In genomic region chr9:108073141-108073930, GRCm38 (mm10) we compare ENCODE assay signal across 13 mouse cellular contexts. TPM values are rescaled to one million over a fixed set of nuclear protein-coding genes. Genes with fewer than 3 reads are reported as not detected.
DNase-seq lines count a peak whose midpoint lies in the region; ATAC-seq and TF ChIP-seq lines count a peak whose summit lies in the region.
"Had no signal": no experiment of that assay in that cellular context is flagged by ENCODE, and none has a peak within 500 bp of the region (broad histone marks: within the 10 kb centered on the region; RNA-seq: fewer than 3 reads in every experiment).

No protein-coding gene starts in this region.

- no peak overlapping the region; the same call in 1 of the 2 replicates for H3K27ac ChIP-seq in forebrain, embryonic 13.5 days
- H3K27ac ChIP-seq in forebrain, embryonic 12.5 days: no peak overlapping the region
- no peak overlapping the region for H3K27ac ChIP-seq in hindbrain, postnatal 0 days
- H3K27ac ChIP-seq in hindbrain, embryonic 14.5 days: no peak overlapping the region
- no peak overlapping the region for H3K27ac ChIP-seq in midbrain, embryonic 14.5 days (replicated peaks; ENCODE audit: low read depth, low read length)
- no peak overlapping the region for H3K27ac ChIP-seq in midbrain, embryonic 16.5 days (ENCODE audit: low read length)
- H3K27ac ChIP-seq in thymus, adult 2 months (ENCODE audit: control insufficient read depth, insufficient read depth, low read length): no peak overlapping the region
- H3K27ac ChIP-seq: embryonic facial prominence, embryonic 15.5 days had no signal

- H3K4me2 ChIP-seq in forebrain, embryonic 13.5 days: no peak overlapping the region
- no peak overlapping the region for H3K4me2 ChIP-seq in forebrain, embryonic 12.5 days
- H3K4me2 ChIP-seq in hindbrain, postnatal 0 days (ENCODE audit: low read depth, low read length): no peak overlapping the region
- H3K4me2 ChIP-seq in hindbrain, embryonic 14.5 days (replicated peaks): no peak overlapping the region
- H3K4me2 ChIP-seq in midbrain, embryonic 14.5 days (ENCODE audit: low read length): no peak overlapping the region
- no peak overlapping the region for H3K4me2 ChIP-seq in midbrain, embryonic 16.5 days (ENCODE audit: low read length)
- H3K4me2 ChIP-seq: embryonic facial prominence, embryonic 15.5 days had no signal

- no peak overlapping the region for H3K4me3 ChIP-seq in forebrain, embryonic 13.5 days
- no peak overlapping the region for H3K4me3 ChIP-seq in forebrain, embryonic 12.5 days (replicated peaks)
- no peak overlapping the region for H3K4me3 ChIP-seq in hindbrain, postnatal 0 days (ENCODE audit: low read length)
- H3K4me3 ChIP-seq in hindbrain, embryonic 14.5 days (replicated peaks; ENCODE audit: low read length): no peak overlapping the region
- H3K4me3 ChIP-seq in midbrain, embryonic 14.5 days (replicated peaks; ENCODE audit: low read depth, low read length): no peak overlapping the region
- H3K4me3 ChIP-seq in midbrain, embryonic 16.5 days (ENCODE audit: low read depth, low read length): no peak overlapping the region
- H3K4me3 ChIP-seq in thymus, adult 2 months (ENCODE audit: control insufficient read depth, insufficient read depth, low read length): no peak overlapping the region
- H3K4me3 ChIP-seq: embryonic facial prominence, embryonic 15.5 days had no signal

- H3K9me3 ChIP-seq in forebrain, embryonic 13.5 days (replicated peaks): no peaks in the 10 kb centered on the region
- no peaks in the 10 kb centered on the region for H3K9me3 ChIP-seq in forebrain, embryonic 12.5 days
- H3K9me3 ChIP-seq in hindbrain, postnatal 0 days (ENCODE audit: low read length): no peaks in the 10 kb centered on the region
- no peaks in the 10 kb centered on the region for H3K9me3 ChIP-seq in hindbrain, embryonic 14.5 days (ENCODE audit: control insufficient read depth, low read length)
- H3K9me3 ChIP-seq in midbrain, embryonic 14.5 days (ENCODE audit: control insufficient read depth, low read length): no peaks in the 10 kb centered on the region
- no peaks in the 10 kb centered on the region for H3K9me3 ChIP-seq in midbrain, embryonic 16.5 days (replicated peaks; ENCODE audit: control insufficient read depth, low read length, poor library complexity, severe bottlenecking)
- H3K9me3 ChIP-seq: embryonic facial prominence, embryonic 15.5 days had no signal

- H3K36me3 ChIP-seq in forebrain, embryonic 13.5 days (ENCODE audit: poor library complexity, severe bottlenecking): peaks cover 39% of the 10 kb centered on the region
- peaks cover 22% of the 10 kb centered on the region for H3K36me3 ChIP-seq in forebrain, embryonic 12.5 days (replicated peaks)
- H3K36me3 ChIP-seq in hindbrain, postnatal 0 days (ENCODE audit: insufficient read depth, low read length): peaks cover 19% of the 10 kb centered on the region
- H3K36me3 ChIP-seq in hindbrain, embryonic 14.5 days (replicated peaks; ENCODE audit: control insufficient read depth, insufficient read depth): peaks cover 48% of the 10 kb centered on the region
- peaks cover 34% of the 10 kb centered on the region for H3K36me3 ChIP-seq in midbrain, embryonic 14.5 days (ENCODE audit: control insufficient read depth, insufficient read depth, low read length)
- peaks cover 13% of the 10 kb centered on the region for H3K36me3 ChIP-seq in midbrain, embryonic 16.5 days (ENCODE audit: control insufficient read depth, insufficient read depth, low read length)
- H3K36me3 ChIP-seq in thymus, adult 2 months (ENCODE audit: control insufficient read depth, insufficient read depth, low read length): peaks cover 6% of the 10 kb centered on the region; the same call in 1 of the 2 replicates

- TF ChIP-seq CTCF in hindbrain, postnatal 0 days (IDR thresholded peaks at IDR 0.05; ENCODE audit: low read depth): no peak
- TF ChIP-seq CTCF in thymus, adult 2 months (IDR thresholded peaks at IDR 0.05; ENCODE audit: borderline replicate concordance, control insufficient read depth, extremely low read depth, insufficient read depth, low read length, poor library complexity): no peak

- peaks cover 7% of the 10 kb centered on the region for H3K4me1 ChIP-seq in forebrain, embryonic 13.5 days
- H3K4me1 ChIP-seq in forebrain, embryonic 12.5 days: peaks cover 7% of the 10 kb centered on the region
- H3K4me1 ChIP-seq in hindbrain, postnatal 0 days (ENCODE audit: insufficient read depth, low read length): peaks cover 8% of the 10 kb centered on the region
- peaks cover 8% of the 10 kb centered on the region for H3K4me1 ChIP-seq in hindbrain, embryonic 14.5 days (replicated peaks; ENCODE audit: control insufficient read depth, insufficient read depth, low read length)
- peaks cover 6% of the 10 kb centered on the region for H3K4me1 ChIP-seq in midbrain, embryonic 14.5 days (ENCODE audit: control insufficient read depth, insufficient read depth, low read length)
- H3K4me1 ChIP-seq in midbrain, embryonic 16.5 days (ENCODE audit: control insufficient read depth, insufficient read depth, low read length): peaks cover 8% of the 10 kb centered on the region
- H3K4me1 ChIP-seq in thymus, adult 2 months (replicated peaks; ENCODE audit: control insufficient read depth, insufficient read depth, low read length): peaks cover 6% of the 10 kb centered on the region

- DNase-seq in hindbrain, postnatal 0 days (ENCODE audit: low spot score): no peak
- DNase-seq in hindbrain, embryonic 14.5 days (ENCODE audit: low spot score): no peak
- no peak for DNase-seq in midbrain, embryonic 14.5 days
- peak; percentile 83 for DNase-seq in skeletal muscle tissue, adult 2 months (ENCODE audit: low read depth, low spot score)
- DNase-seq in thymus, adult 2 months: no peak
- DNase-seq: kidney, adult 2 months; lung, adult 18-20 months had no signal

- H3K9ac ChIP-seq in forebrain, embryonic 13.5 days: 0 out of 2 replicates have a peak overlapping the region, but pooled peaks have one; percentile 23
- H3K9ac ChIP-seq in forebrain, embryonic 12.5 days: no peak overlapping the region
- H3K9ac ChIP-seq in hindbrain, postnatal 0 days (replicated peaks; ENCODE audit: low read length): 0 out of 2 replicates have a peak overlapping the region, but pooled peaks have one; percentile 28
- H3K9ac ChIP-seq in hindbrain, embryonic 14.5 days: no peak overlapping the region
- H3K9ac ChIP-seq in midbrain, embryonic 14.5 days (replicated peaks; ENCODE audit: low read length): 0 out of 2 replicates have a peak overlapping the region, but pooled peaks have one; percentile 16
- no peak overlapping the region for H3K9ac ChIP-seq in midbrain, embryonic 16.5 days (ENCODE audit: low read depth, low read length)
- H3K9ac ChIP-seq: embryonic facial prominence, embryonic 15.5 days had no signal

- ATAC-seq in forebrain, embryonic 13.5 days: no peak
- ATAC-seq in forebrain, embryonic 12.5 days (ENCODE audit: low FRiP score): no peak
- ATAC-seq in hindbrain, postnatal 0 days: no peak
- ATAC-seq in hindbrain, embryonic 14.5 days (ENCODE audit: low FRiP score): no peak
- ATAC-seq in midbrain, embryonic 14.5 days (ENCODE audit: low FRiP score, low TSS enrichment): no peak
- ATAC-seq in midbrain, embryonic 16.5 days: no peak

- no peaks in the 10 kb centered on the region for H3K27me3 ChIP-seq in forebrain, embryonic 13.5 days
- no peaks in the 10 kb centered on the region for H3K27me3 ChIP-seq in forebrain, embryonic 12.5 days
- H3K27me3 ChIP-seq in hindbrain, postnatal 0 days (ENCODE audit: insufficient read depth, low read length): no peaks in the 10 kb centered on the region
- no peaks in the 10 kb centered on the region for H3K27me3 ChIP-seq in hindbrain, embryonic 14.5 days (ENCODE audit: control insufficient read depth, insufficient read depth, low read length)
- H3K27me3 ChIP-seq in midbrain, embryonic 14.5 days (ENCODE audit: control insufficient read depth, insufficient read depth, low read length): no peaks in the 10 kb centered on the region
- no peaks in the 10 kb centered on the region for H3K27me3 ChIP-seq in midbrain, embryonic 16.5 days (ENCODE audit: control insufficient read depth, insufficient read depth, low read depth, low read length)
- no peaks in the 10 kb centered on the region for H3K27me3 ChIP-seq in thymus, adult 2 months (ENCODE audit: control insufficient read depth, insufficient read depth, low read length)
- H3K27me3 ChIP-seq: embryonic facial prominence, embryonic 15.5 days had no signal

- no peak for TF ChIP-seq POLR2A in thymus, adult 2 months (IDR thresholded peaks at IDR 0.05; ENCODE audit: control insufficient read depth, extremely low read depth, insufficient read depth, low read length, poor library complexity)

- 60% methylated on average over 7 of the region's 7 CpGs for WGBS in forebrain, embryonic 13.5 days
- 68% methylated on average over 7 of the region's 7 CpGs for WGBS in forebrain, embryonic 12.5 days
- WGBS in hindbrain, postnatal 0 days: 63% methylated on average over 7 of the region's 7 CpGs
- WGBS in hindbrain, embryonic 14.5 days: 66% methylated on average over 7 of the region's 7 CpGs
- 68% methylated on average over 7 of the region's 7 CpGs for WGBS in midbrain, embryonic 14.5 days
- WGBS in midbrain, embryonic 16.5 days: 55% methylated on average over 7 of the region's 7 CpGs
- 90% methylated on average over 7 of the region's 7 CpGs for WGBS in thymus, adult 2 months

RNA-seq across cellular contexts. Expression of gene Mst1, which starts 6.9 kb away (rescaled TPM):
- polyA plus RNA-seq in forebrain, embryonic 13.5 days (2015; fragmentation: Nextera tagmentation; extraction: Ambion mirVana): not detected in 2 replicates
- polyA plus RNA-seq in forebrain, embryonic 12.5 days (2016; fragmentation: Nextera tagmentation; extraction: Ambion mirVana): 0.27 and 0.41 TPM in 2 replicates
- 0.29 TPM in 1 of 2 replicates, not detected in the other for total RNA-seq in hindbrain, postnatal 0 days (2014; rRNA removed)
- polyA plus RNA-seq in hindbrain, postnatal 0 days (2015; fragmentation: Nextera tagmentation; extraction: Ambion mirVana): not detected in 2 replicates
- polyA plus RNA-seq in hindbrain, embryonic 14.5 days (2014; fragmentation: Nextera tagmentation; extraction: Ambion mirVana): not detected in 2 replicates
- not detected in 2 replicates for polyA plus RNA-seq in midbrain, embryonic 14.5 days (2014; fragmentation: Nextera tagmentation; extraction: Ambion mirVana)
- polyA plus RNA-seq in midbrain, embryonic 16.5 days (2015; fragmentation: Nextera tagmentation; extraction: Ambion mirVana): 0.09 TPM in 1 of 2 replicates, not detected in the other
- 3.3 and 3.5 TPM in 2 replicates for polyA plus RNA-seq in thymus, adult 2 months (2012; rRNA removed)
- total RNA-seq: layer of hippocampus, postnatal 25 days; monocyte, adult 5-6 weeks had no signal

RNA-seq across cellular contexts. Expression of gene Rnf123, which starts 9.8 kb away (rescaled TPM):
- polyA plus RNA-seq in forebrain, embryonic 13.5 days (2015; fragmentation: Nextera tagmentation; extraction: Ambion mirVana): 32.6 and 39.5 TPM in 2 replicates
- 36.9 and 41.2 TPM in 2 replicates for polyA plus RNA-seq in forebrain, embryonic 12.5 days (2016; fragmentation: Nextera tagmentation; extraction: Ambion mirVana)
- 59.0 and 60.4 TPM in 2 replicates for total RNA-seq in hindbrain, postnatal 0 days (2014; rRNA removed)
- 41.8 and 43.8 TPM in 2 replicates for polyA plus RNA-seq in hindbrain, postnatal 0 days (2015; fragmentation: Nextera tagmentation; extraction: Ambion mirVana)
- 49.9 and 50.9 TPM in 2 replicates for polyA plus RNA-seq in hindbrain, embryonic 14.5 days (2014; fragmentation: Nextera tagmentation; extraction: Ambion mirVana)
- polyA plus RNA-seq in midbrain, embryonic 14.5 days (2014; fragmentation: Nextera tagmentation; extraction: Ambion mirVana): 54.8 and 56.2 TPM in 2 replicates
- polyA plus RNA-seq in midbrain, embryonic 16.5 days (2015; fragmentation: Nextera tagmentation; extraction: Ambion mirVana): 53.4 and 53.9 TPM in 2 replicates
- polyA plus RNA-seq in thymus, adult 2 months (2012; rRNA removed): 221 and 246 TPM in 2 replicates

RNA-seq across cellular contexts. Expression of gene Amigo3, which starts 20.4 kb away (rescaled TPM):
- polyA plus RNA-seq in forebrain, embryonic 13.5 days (2015; fragmentation: Nextera tagmentation; extraction: Ambion mirVana): 2.1 and 3.0 TPM in 2 replicates
- polyA plus RNA-seq in forebrain, embryonic 12.5 days (2016; fragmentation: Nextera tagmentation; extraction: Ambion mirVana): 3.6 and 3.8 TPM in 2 replicates
- 4.8 and 6.1 TPM in 2 replicates for total RNA-seq in hindbrain, postnatal 0 days (2014; rRNA removed)
- 1.8 and 2.1 TPM in 2 replicates for polyA plus RNA-seq in hindbrain, postnatal 0 days (2015; fragmentation: Nextera tagmentation; extraction: Ambion mirVana)
- 2.4 and 2.9 TPM in 2 replicates for polyA plus RNA-seq in hindbrain, embryonic 14.5 days (2014; fragmentation: Nextera tagmentation; extraction: Ambion mirVana)
- polyA plus RNA-seq in midbrain, embryonic 14.5 days (2014; fragmentation: Nextera tagmentation; extraction: Ambion mirVana): 2.4 and 3.5 TPM in 2 replicates
- polyA plus RNA-seq in midbrain, embryonic 16.5 days (2015; fragmentation: Nextera tagmentation; extraction: Ambion mirVana): 2.6 and 2.8 TPM in 2 replicates
- 4.5 and 4.8 TPM in 2 replicates for polyA plus RNA-seq in thymus, adult 2 months (2012; rRNA removed)

RNA-seq across cellular contexts. Expression of gene Apeh, which starts 21.1 kb away (rescaled TPM):
- 49.9 and 60.2 TPM in 2 replicates for polyA plus RNA-seq in forebrain, embryonic 13.5 days (2015; fragmentation: Nextera tagmentation; extraction: Ambion mirVana)
- polyA plus RNA-seq in forebrain, embryonic 12.5 days (2016; fragmentation: Nextera tagmentation; extraction: Ambion mirVana): 51.1 and 56.0 TPM in 2 replicates
- total RNA-seq in hindbrain, postnatal 0 days (2014; rRNA removed): 47.8 and 53.3 TPM in 2 replicates
- polyA plus RNA-seq in hindbrain, postnatal 0 days (2015; fragmentation: Nextera tagmentation; extraction: Ambion mirVana): 39.6 and 40.4 TPM in 2 replicates
- polyA plus RNA-seq in hindbrain, embryonic 14.5 days (2014; fragmentation: Nextera tagmentation; extraction: Ambion mirVana): 44.8 and 48.7 TPM in 2 replicates
- 38.0 and 43.8 TPM in 2 replicates for polyA plus RNA-seq in midbrain, embryonic 14.5 days (2014; fragmentation: Nextera tagmentation; extraction: Ambion mirVana)
- polyA plus RNA-seq in midbrain, embryonic 16.5 days (2015; fragmentation: Nextera tagmentation; extraction: Ambion mirVana): 46.0 and 50.8 TPM in 2 replicates
- 131 and 163 TPM in 2 replicates for polyA plus RNA-seq in thymus, adult 2 months (2012; rRNA removed)

RNA-seq across cellular contexts. Expression of gene Gmppb, which starts 24.3 kb away (rescaled TPM):
- 20.8 and 24.4 TPM in 2 replicates for polyA plus RNA-seq in forebrain, embryonic 13.5 days (2015; fragmentation: Nextera tagmentation; extraction: Ambion mirVana)
- 18.2 and 19.3 TPM in 2 replicates for polyA plus RNA-seq in forebrain, embryonic 12.5 days (2016; fragmentation: Nextera tagmentation; extraction: Ambion mirVana)
- 13.0 and 13.3 TPM in 2 replicates for total RNA-seq in hindbrain, postnatal 0 days (2014; rRNA removed)
- 17.1 and 18.1 TPM in 2 replicates for polyA plus RNA-seq in hindbrain, postnatal 0 days (2015; fragmentation: Nextera tagmentation; extraction: Ambion mirVana)
- polyA plus RNA-seq in hindbrain, embryonic 14.5 days (2014; fragmentation: Nextera tagmentation; extraction: Ambion mirVana): 17.7 and 18.2 TPM in 2 replicates
- 14.0 and 16.7 TPM in 2 replicates for polyA plus RNA-seq in midbrain, embryonic 14.5 days (2014; fragmentation: Nextera tagmentation; extraction: Ambion mirVana)
- 19.8 and 22.8 TPM in 2 replicates for polyA plus RNA-seq in midbrain, embryonic 16.5 days (2015; fragmentation: Nextera tagmentation; extraction: Ambion mirVana)
- 18.0 and 20.9 TPM in 2 replicates for polyA plus RNA-seq in thymus, adult 2 months (2012; rRNA removed)

Comparison
In these comparisons a context has a peak if more than half of its experiments do, and no peak if none do; other contexts are left out.
1. H3K9ac ChIP-seq: peak in forebrain, embryonic 13.5 days (single experiment), hindbrain, postnatal 0 days (single experiment) and midbrain, embryonic 14.5 days (single experiment); none in forebrain, embryonic 12.5 days (single experiment), hindbrain, embryonic 14.5 days (single experiment) and midbrain, embryonic 16.5 days (single experiment).